24 mouse cellular contexts compared by ENCODE assay signal in genomic region chr1:155013361-155013760, GRCm38 (mm10).
DNase-seq lines count a peak whose midpoint lies in the region; ATAC-seq and TF ChIP-seq lines count a peak whose summit lies in the region.
"Had no signal": no experiment of that assay in that cellular context is flagged by ENCODE, and none has a peak within 500 bp of the region (broad histone marks: within the 10 kb centered on the region; RNA-seq: fewer than 3 reads in every experiment).

No protein-coding gene starts in this region.

- no peak for ATAC-seq in heart, embryonic 12.5 days (ENCODE audit: insufficient number of reproducible peaks, low FRiP score)
- ATAC-seq in granulocyte monocyte progenitor cell, adult 5-6 weeks (replicated peaks; ENCODE audit: poor library complexity, severe bottlenecking) = 0 out of 2 replicates have a peak, but pooled peaks have one; percentile 8
- ATAC-seq in megakaryocyte, adult 5-6 weeks (ENCODE audit: poor library complexity, severe bottlenecking) = 0 out of 2 replicates have a peak, but pooled peaks have one; percentile 18
- no peak for ATAC-seq in inflammation-experienced regulatory T-cells, adult 6 months
- ATAC-seq: forebrain, embryonic 14.5 days; forebrain, postnatal 0 days had no signal

- no peaks in the 10 kb centered on the region for H3K9me3 ChIP-seq in heart, embryonic 12.5 days (replicated peaks)
- H3K9me3 ChIP-seq in embryonic facial prominence, embryonic 10.5 days = no peaks in the 10 kb centered on the region
- H3K9me3 ChIP-seq: embryonic facial prominence, embryonic 12.5 days; embryonic facial prominence, embryonic 15.5 days; heart, embryonic 13.5 days; hindbrain, embryonic 12.5 days; hindbrain, embryonic 15.5 days had no signal

- no peaks in the 10 kb centered on the region; the same call in 1 of the 2 replicates for H3K27me3 ChIP-seq in heart, embryonic 12.5 days (replicated peaks)
- peaks cover 21% of the 10 kb centered on the region; the same call in 1 of the 2 replicates for H3K27me3 ChIP-seq in embryonic facial prominence, embryonic 10.5 days (replicated peaks; ENCODE audit: low read depth, poor library complexity, severe bottlenecking)
- H3K27me3 ChIP-seq: embryonic facial prominence, embryonic 15.5 days; hindbrain, embryonic 12.5 days; hindbrain, embryonic 15.5 days had no signal

- peaks cover 12% of the 10 kb centered on the region; the same call in 1 of the 2 replicates for H3K4me1 ChIP-seq in heart, embryonic 12.5 days (replicated peaks)
- peaks cover 7% of the 10 kb centered on the region; the same call in 1 of the 2 replicates for H3K4me1 ChIP-seq in embryonic facial prominence, embryonic 10.5 days
- H3K4me1 ChIP-seq: hindbrain, embryonic 12.5 days; hindbrain, embryonic 15.5 days had no signal

- no peak overlapping the region for H3K4me3 ChIP-seq in heart, embryonic 12.5 days
- no peak overlapping the region for H3K4me3 ChIP-seq in layer of hippocampus, adult 2 months
- no peak overlapping the region for H3K4me3 ChIP-seq in embryonic facial prominence, embryonic 10.5 days
- H3K4me3 ChIP-seq: embryonic facial prominence, embryonic 12.5 days; embryonic facial prominence, embryonic 15.5 days; gastrocnemius, adult 2 months; heart, embryonic 13.5 days; hindbrain, embryonic 12.5 days; hindbrain, embryonic 15.5 days had no signal

- no peak for TF ChIP-seq CTCF in layer of hippocampus, adult 2 months (conservative IDR thresholded peaks at IDR 0.05)

- DNase-seq in heart, adult 9 months (ENCODE audit: low spot score in 2 of 2) = peak; percentile 34 to 49
- DNase-seq in layer of hippocampus, adult 2 months (ENCODE audit: low spot score in 2 of 2) = no peak
- no peak for DNase-seq in layer of hippocampus, postnatal 25 days (ENCODE audit: extremely low spot score in 1 of 2, low spot score in 1 of 2)
- no peak for DNase-seq in embryonic facial prominence, embryonic 10.5 days (ENCODE audit: low spot score)
- DNase-seq: adrenal gland, adult 2 months; adrenal gland, postnatal 14 days; cerebellum, adult 11 months; cerebellum, adult 2 months; cerebellum, postnatal 10 days; forebrain, postnatal 0 days; gastrocnemius, adult 2 months; gastrocnemius, postnatal 14 days; kidney, adult 18-20 months; kidney, adult 9 months had no signal

- no peak overlapping the region for H3K27ac ChIP-seq in heart, embryonic 12.5 days (ENCODE audit: poor library complexity, severe bottlenecking)
- peak overlapping the region; percentile 89 for H3K27ac ChIP-seq in layer of hippocampus, adult 2 months
- no peak overlapping the region for H3K27ac ChIP-seq in embryonic facial prominence, embryonic 10.5 days (replicated peaks)
- H3K27ac ChIP-seq: embryonic facial prominence, embryonic 12.5 days; embryonic facial prominence, embryonic 15.5 days; gastrocnemius, adult 2 months; heart, embryonic 13.5 days; hindbrain, embryonic 12.5 days; hindbrain, embryonic 15.5 days had no signal

- no peak overlapping the region for H3K4me2 ChIP-seq in heart, embryonic 12.5 days
- H3K4me2 ChIP-seq: embryonic facial prominence, embryonic 12.5 days; embryonic facial prominence, embryonic 15.5 days; heart, embryonic 13.5 days; hindbrain, embryonic 12.5 days; hindbrain, embryonic 15.5 days had no signal

- 30% methylated on average over 4 of the region's 4 CpGs for WGBS in heart, embryonic 12.5 days
- 67% methylated on average over 4 of the region's 4 CpGs for WGBS in embryonic facial prominence, embryonic 10.5 days

- H3K36me3 ChIP-seq in heart, embryonic 12.5 days = no peaks in the 10 kb centered on the region
- H3K36me3 ChIP-seq in embryonic facial prominence, embryonic 10.5 days (replicated peaks) = no peaks in the 10 kb centered on the region
- H3K36me3 ChIP-seq: embryonic facial prominence, embryonic 12.5 days; embryonic facial prominence, embryonic 15.5 days; heart, embryonic 13.5 days; hindbrain, embryonic 12.5 days; hindbrain, embryonic 15.5 days had no signal

- H3K9ac ChIP-seq in heart, embryonic 12.5 days = no peak overlapping the region
- H3K9ac ChIP-seq: embryonic facial prominence, embryonic 12.5 days; embryonic facial prominence, embryonic 15.5 days; forebrain, postnatal 0 days; heart, embryonic 13.5 days; hindbrain, embryonic 12.5 days; hindbrain, embryonic 15.5 days had no signal

Comparison
In these comparisons a context has a peak if more than half of its experiments do, and no peak if none do; other contexts are left out.
1. DNase-seq: peak in heart, adult 9 months (2 of 2); none in layer of hippocampus, adult 2 months (0 of 2), layer of hippocampus, postnatal 25 days (0 of 2) and embryonic facial prominence, embryonic 10.5 days (single experiment).
2. ATAC-seq: peak in granulocyte monocyte progenitor cell, adult 5-6 weeks (single experiment) and megakaryocyte, adult 5-6 weeks (single experiment); none in heart, embryonic 12.5 days (single experiment) and inflammation-experienced regulatory T-cells, adult 6 months (single experiment).